Mouse (Mus musculus): ENCODE results near the gene Lyl1. TPM values are rescaled to one million over a fixed set of nuclear protein-coding genes. Genes with fewer than 3 reads are reported as not detected.

Lyl1 gene
- polyA plus RNA-seq, 1 experiment from 2014 or later: 1.3 TPM

- Histone ChIP-seq H3K4me3 (ENCODE audit: low read depth, low read length) (no peak overlapping the region), H3K27ac (ENCODE audit: low read depth, low read length) (peak overlapping the region; percentile 50; the same call in 1 of the 2 replicates), H3K9me3 (ENCODE audit: control insufficient read depth, low read length) (no peaks in the 10 kb centered on the region), H3K27me3 (ENCODE audit: control insufficient read depth, insufficient read depth, low read length) (peaks cover 31% of the 10 kb centered on the region), H3K4me2 (ENCODE audit: low read depth, low read length) (peak overlapping the region; percentile 20; the same call in 1 of the 2 replicates), H3K4me1 (ENCODE audit: control insufficient read depth, insufficient read depth, low read length) (peaks cover 19% of the 10 kb centered on the region), H3K9ac (replicated peaks; ENCODE audit: low read depth, low read length) (0 out of 2 replicates have a peak overlapping the region, but pooled peaks have one; percentile 25), H3K36me3 (ENCODE audit: control insufficient read depth, insufficient read depth, low read length) (0 out of 2 replicates have a peak, but pooled peaks cover under 1% of the 10 kb centered on the region)
- WGBS: 3% methylated on average over 16 of the region's 16 CpGs
- no peak for ATAC-seq (ENCODE audit: low read depth)
These were observed 3.1 kb downstream of the Lyl1 start for GRCm38 (mm10) chr8:84704356-84704755.

GRCm38 (mm10) chr8:84704867-84705831 is 3.9 kb downstream of the Lyl1 start:
- Histone ChIP-seq H3K4me1 (ENCODE audit: control insufficient read depth, insufficient read depth, low read length) (peaks cover 26% of the 10 kb centered on the region), H3K4me2 (ENCODE audit: low read depth, low read length) (peak overlapping the region; percentile 40), H3K27me3 (ENCODE audit: control insufficient read depth, insufficient read depth, low read length) (peaks cover 31% of the 10 kb centered on the region), H3K9me3 (ENCODE audit: control insufficient read depth, low read length) (no peaks in the 10 kb centered on the region), H3K36me3 (ENCODE audit: control insufficient read depth, insufficient read depth, low read length) (no peaks in the 10 kb centered on the region), H3K9ac (replicated peaks; ENCODE audit: low read depth, low read length) (0 out of 2 replicates have a peak overlapping the region, but pooled peaks have one; percentile 37), H3K4me3 (ENCODE audit: low read depth, low read length) (peak overlapping the region; percentile 17; the same call in 1 of the 2 replicates), H3K27ac (ENCODE audit: low read depth, low read length) (peak overlapping the region; percentile 77)
- under 1% methylated on average over 59 of the region's 61 CpGs for WGBS
- ATAC-seq (ENCODE audit: low read depth): no peak

- ATAC-seq (ENCODE audit: low read depth): no peak
- H3K4me1 ChIP-seq (ENCODE audit: control insufficient read depth, insufficient read depth, low read length): peaks cover 27% of the 10 kb centered on the region
- H3K4me2 ChIP-seq (ENCODE audit: low read depth, low read length): peak overlapping the region; percentile 40; the same call in 1 of the 2 replicates
- WGBS: 2% methylated on average over 12 of the region's 12 CpGs
- peak overlapping the region; percentile 17; the same call in 1 of the 2 replicates for H3K4me3 ChIP-seq (ENCODE audit: low read depth, low read length)
- H3K27me3 ChIP-seq (ENCODE audit: control insufficient read depth, insufficient read depth, low read length): peaks cover 31% of the 10 kb centered on the region
- H3K27ac ChIP-seq (ENCODE audit: low read depth, low read length): peak overlapping the region; percentile 77
- no peaks in the 10 kb centered on the region for H3K36me3 ChIP-seq (ENCODE audit: control insufficient read depth, insufficient read depth, low read length)
- no peaks in the 10 kb centered on the region for H3K9me3 ChIP-seq (ENCODE audit: control insufficient read depth, low read length)
- 0 out of 2 replicates have a peak overlapping the region, but pooled peaks have one; percentile 37 for H3K9ac ChIP-seq (replicated peaks; ENCODE audit: low read depth, low read length)
These were observed 4.7 kb downstream of the Lyl1 start for GRCm38 (mm10) chr8:84705960-84706359.

- no peaks in the 10 kb centered on the region for H3K36me3 ChIP-seq (ENCODE audit: control insufficient read depth, insufficient read depth, low read length)
- H3K4me3 ChIP-seq (ENCODE audit: low read depth, low read length): peak overlapping the region; percentile 12; the same call in 1 of the 2 replicates
- peaks cover 26% of the 10 kb centered on the region for H3K27me3 ChIP-seq (ENCODE audit: control insufficient read depth, insufficient read depth, low read length)
- peak overlapping the region; percentile 34 for H3K4me2 ChIP-seq (ENCODE audit: low read depth, low read length)
- WGBS: 4% methylated on average over 45 of the region's 45 CpGs
- no peak for ATAC-seq (ENCODE audit: low read depth)
- H3K27ac ChIP-seq (ENCODE audit: low read depth, low read length): peak overlapping the region; percentile 63
- H3K4me1 ChIP-seq (ENCODE audit: control insufficient read depth, insufficient read depth, low read length): peaks cover 27% of the 10 kb centered on the region
- H3K9ac ChIP-seq (replicated peaks; ENCODE audit: low read depth, low read length): peak overlapping the region; percentile 44
- no peaks in the 10 kb centered on the region for H3K9me3 ChIP-seq (ENCODE audit: control insufficient read depth, low read length)
These were observed 5.5 kb downstream of the Lyl1 start for GRCm38 (mm10) chr8:84706610-84707266.

- peak overlapping the region; percentile 34; the same call in 1 of the 2 replicates for H3K4me2 ChIP-seq (ENCODE audit: low read depth, low read length)
- no peaks in the 10 kb centered on the region for H3K36me3 ChIP-seq (ENCODE audit: control insufficient read depth, insufficient read depth, low read length)
- H3K4me3 ChIP-seq (ENCODE audit: low read depth, low read length): peak overlapping the region; percentile 12; the same call in 1 of the 2 replicates
- peaks cover 22% of the 10 kb centered on the region for H3K27me3 ChIP-seq (ENCODE audit: control insufficient read depth, insufficient read depth, low read length)
- no peak for ATAC-seq (ENCODE audit: low read depth)
- 8% methylated on average over 20 of the region's 22 CpGs for WGBS
- no peak overlapping the region for H3K9ac ChIP-seq (replicated peaks; ENCODE audit: low read depth, low read length)
- peak overlapping the region; percentile 63 for H3K27ac ChIP-seq (ENCODE audit: low read depth, low read length)
- peaks cover 27% of the 10 kb centered on the region for H3K4me1 ChIP-seq (ENCODE audit: control insufficient read depth, insufficient read depth, low read length)
- no peaks in the 10 kb centered on the region for H3K9me3 ChIP-seq (ENCODE audit: control insufficient read depth, low read length)
These were observed 6.1 kb downstream of the Lyl1 start for GRCm38 (mm10) chr8:84707267-84707883.

GRCm38 (mm10) chr8:84708071-84708541 is 6.8 kb downstream of the Lyl1 start:
- 5% methylated on average over 15 of the region's 15 CpGs for WGBS
- H3K9ac ChIP-seq (replicated peaks; ENCODE audit: low read depth, low read length): no peak overlapping the region
- peak overlapping the region; percentile 63 for H3K27ac ChIP-seq (ENCODE audit: low read depth, low read length)
- H3K36me3 ChIP-seq (ENCODE audit: control insufficient read depth, insufficient read depth, low read length): no peaks in the 10 kb centered on the region
- peak overlapping the region; percentile 34; the same call in 1 of the 2 replicates for H3K4me2 ChIP-seq (ENCODE audit: low read depth, low read length)
- no peak overlapping the region for H3K4me3 ChIP-seq (ENCODE audit: low read depth, low read length)
- H3K4me1 ChIP-seq (ENCODE audit: control insufficient read depth, insufficient read depth, low read length): peaks cover 27% of the 10 kb centered on the region
- peaks cover 15% of the 10 kb centered on the region for H3K27me3 ChIP-seq (ENCODE audit: control insufficient read depth, insufficient read depth, low read length)
- H3K9me3 ChIP-seq (ENCODE audit: control insufficient read depth, low read length): no peaks in the 10 kb centered on the region
- ATAC-seq (ENCODE audit: low read depth): no peak

GRCm38 (mm10) chr8:84708774-84709475 is 7.7 kb downstream of the Lyl1 start:
- 8% methylated on average over 12 of the region's 12 CpGs for WGBS
- Histone ChIP-seq H3K27me3 (ENCODE audit: control insufficient read depth, insufficient read depth, low read length) (peaks cover 9% of the 10 kb centered on the region; the same call in 1 of the 2 replicates), H3K9ac (replicated peaks; ENCODE audit: low read depth, low read length) (no peak overlapping the region), H3K4me3 (ENCODE audit: low read depth, low read length) (no peak overlapping the region), H3K27ac (ENCODE audit: low read depth, low read length) (peak overlapping the region; percentile 71), H3K36me3 (ENCODE audit: control insufficient read depth, insufficient read depth, low read length) (no peaks in the 10 kb centered on the region), H3K4me2 (ENCODE audit: low read depth, low read length) (no peak overlapping the region), H3K4me1 (ENCODE audit: control insufficient read depth, insufficient read depth, low read length) (peaks cover 35% of the 10 kb centered on the region), H3K9me3 (ENCODE audit: control insufficient read depth, low read length) (no peaks in the 10 kb centered on the region)
- peak; percentile 76 for ATAC-seq (ENCODE audit: low read depth)

- no peaks in the 10 kb centered on the region for H3K36me3 ChIP-seq (ENCODE audit: control insufficient read depth, insufficient read depth, low read length)
- WGBS: 91% methylated on average over 1 of the region's 1 CpGs
- no peak overlapping the region for H3K4me2 ChIP-seq (ENCODE audit: low read depth, low read length)
- 0 out of 2 replicates have a peak, but pooled peaks cover 5% of the 10 kb centered on the region for H3K27me3 ChIP-seq (ENCODE audit: control insufficient read depth, insufficient read depth, low read length)
- H3K9me3 ChIP-seq (ENCODE audit: control insufficient read depth, low read length): no peaks in the 10 kb centered on the region
- H3K4me3 ChIP-seq (ENCODE audit: low read depth, low read length): no peak overlapping the region
- peaks cover 37% of the 10 kb centered on the region for H3K4me1 ChIP-seq (ENCODE audit: control insufficient read depth, insufficient read depth, low read length)
- no peak overlapping the region for H3K9ac ChIP-seq (replicated peaks; ENCODE audit: low read depth, low read length)
- H3K27ac ChIP-seq (ENCODE audit: low read depth, low read length): peak overlapping the region; percentile 71
- no peak for ATAC-seq (ENCODE audit: low read depth)
These were observed 8.7 kb downstream of the Lyl1 start for GRCm38 (mm10) chr8:84709931-84710330.

All from neural tube, embryonic 14.5 days (tissue).